In genomic region chr5:28013619-28014273, GRCm38 (mm10) we compare ENCODE assay signal across 18 mouse cellular contexts. TPM values are rescaled to one million over a fixed set of nuclear protein-coding genes. Genes with fewer than 3 reads are reported as not detected.
DNase-seq lines count a peak whose midpoint lies in the region; ATAC-seq and TF ChIP-seq lines count a peak whose summit lies in the region.
"Had no signal": no experiment of that assay in that cellular context is flagged by ENCODE, and none has a peak within 500 bp of the region (broad histone marks: within the 10 kb centered on the region; RNA-seq: fewer than 3 reads in every experiment).

No protein-coding gene starts in this region.

- no peak overlapping the region for H3K4me3 ChIP-seq in forebrain, embryonic 11.5 days (ENCODE audit: low read depth, low read length)
- H3K4me3 ChIP-seq in forebrain, embryonic 13.5 days: no peak overlapping the region
- H3K4me3 ChIP-seq in lung, postnatal 0 days (ENCODE audit: low read depth, low read length): no peak overlapping the region
- no peak overlapping the region for H3K4me3 ChIP-seq in midbrain, embryonic 14.5 days (replicated peaks; ENCODE audit: low read depth, low read length)
- H3K4me3 ChIP-seq: heart, embryonic 12.5 days; hindbrain, embryonic 15.5 days; midbrain, embryonic 15.5 days had no signal

- no peak overlapping the region for H3K9ac ChIP-seq in forebrain, embryonic 11.5 days (ENCODE audit: low read length)
- H3K9ac ChIP-seq in forebrain, embryonic 13.5 days: no peak overlapping the region
- H3K9ac ChIP-seq in lung, postnatal 0 days (replicated peaks; ENCODE audit: low read depth): no peak overlapping the region
- H3K9ac ChIP-seq in midbrain, embryonic 14.5 days (replicated peaks; ENCODE audit: low read length): no peak overlapping the region
- H3K9ac ChIP-seq: heart, embryonic 12.5 days; hindbrain, embryonic 15.5 days; liver, embryonic 14.5 days; midbrain, embryonic 15.5 days had no signal

- no peak overlapping the region for H3K27ac ChIP-seq in forebrain, embryonic 11.5 days (ENCODE audit: low read depth, low read length)
- H3K27ac ChIP-seq in forebrain, embryonic 13.5 days: no peak overlapping the region
- H3K27ac ChIP-seq in lung, postnatal 0 days (ENCODE audit: low read length): no peak overlapping the region
- no peak overlapping the region for H3K27ac ChIP-seq in midbrain, embryonic 14.5 days (replicated peaks; ENCODE audit: low read depth, low read length)
- H3K27ac ChIP-seq: hindbrain, embryonic 15.5 days; kidney, postnatal 0 days; liver, embryonic 14.5 days; macrophage; midbrain, embryonic 15.5 days had no signal

- no peaks in the 10 kb centered on the region for H3K9me3 ChIP-seq in forebrain, embryonic 11.5 days (ENCODE audit: control insufficient read depth, low read length)
- no peaks in the 10 kb centered on the region for H3K9me3 ChIP-seq in forebrain, embryonic 13.5 days (replicated peaks)
- no peaks in the 10 kb centered on the region for H3K9me3 ChIP-seq in lung, postnatal 0 days (ENCODE audit: low read length)
- no peaks in the 10 kb centered on the region for H3K9me3 ChIP-seq in midbrain, embryonic 14.5 days (ENCODE audit: control insufficient read depth, low read length)
- H3K9me3 ChIP-seq: heart, embryonic 12.5 days; hindbrain, embryonic 15.5 days; midbrain, embryonic 15.5 days had no signal

- TF ChIP-seq CTCF in lung, postnatal 0 days (IDR thresholded peaks at IDR 0.05): no peak

- H3K4me1 ChIP-seq in forebrain, embryonic 11.5 days (replicated peaks; ENCODE audit: control insufficient read depth, insufficient read depth, low read length): no peaks in the 10 kb centered on the region
- H3K4me1 ChIP-seq in forebrain, embryonic 13.5 days: no peaks in the 10 kb centered on the region
- no peaks in the 10 kb centered on the region for H3K4me1 ChIP-seq in lung, postnatal 0 days (ENCODE audit: insufficient read depth, low read depth, low read length)
- H3K4me1 ChIP-seq in midbrain, embryonic 14.5 days (ENCODE audit: control insufficient read depth, insufficient read depth, low read length): no peaks in the 10 kb centered on the region
- H3K4me1 ChIP-seq: heart, embryonic 12.5 days; hindbrain, embryonic 15.5 days; midbrain, embryonic 15.5 days had no signal

- no peaks in the 10 kb centered on the region for H3K36me3 ChIP-seq in forebrain, embryonic 11.5 days (ENCODE audit: control insufficient read depth, insufficient read depth, low read length)
- no peaks in the 10 kb centered on the region for H3K36me3 ChIP-seq in forebrain, embryonic 13.5 days (ENCODE audit: poor library complexity, severe bottlenecking)
- no peaks in the 10 kb centered on the region for H3K36me3 ChIP-seq in lung, postnatal 0 days (ENCODE audit: insufficient read depth, low read length)
- no peaks in the 10 kb centered on the region for H3K36me3 ChIP-seq in midbrain, embryonic 14.5 days (ENCODE audit: control insufficient read depth, insufficient read depth, low read length)
- H3K36me3 ChIP-seq: heart, embryonic 12.5 days; hindbrain, embryonic 15.5 days; midbrain, embryonic 15.5 days had no signal

- DNase-seq in forebrain, embryonic 11.5 days (ENCODE audit: low spot score): peak; percentile 30
- peak; percentile 48 for DNase-seq in lung, postnatal 0 days (ENCODE audit: low spot score)
- DNase-seq in lung, postnatal 10 days: no peak
- no peak for DNase-seq in midbrain, embryonic 14.5 days
- DNase-seq: cerebellum, adult 2 months; kidney, adult 18-20 months; right cerebral cortex, postnatal 25 days had no signal

- WGBS in forebrain, embryonic 11.5 days: 75% methylated on average over 6 of the region's 6 CpGs
- 77% methylated on average over 6 of the region's 6 CpGs for WGBS in forebrain, embryonic 13.5 days
- 33% methylated on average over 6 of the region's 6 CpGs for WGBS in lung, postnatal 0 days
- WGBS in midbrain, embryonic 14.5 days: 68% methylated on average over 6 of the region's 6 CpGs

- H3K27me3 ChIP-seq in forebrain, embryonic 11.5 days (ENCODE audit: control insufficient read depth, insufficient read depth, low read length): no peaks in the 10 kb centered on the region
- H3K27me3 ChIP-seq in forebrain, embryonic 13.5 days: no peaks in the 10 kb centered on the region
- no peaks in the 10 kb centered on the region for H3K27me3 ChIP-seq in lung, postnatal 0 days (replicated peaks; ENCODE audit: insufficient read depth, low read length)
- no peaks in the 10 kb centered on the region for H3K27me3 ChIP-seq in midbrain, embryonic 14.5 days (ENCODE audit: control insufficient read depth, insufficient read depth, low read length)
- H3K27me3 ChIP-seq: heart, embryonic 12.5 days; hindbrain, embryonic 15.5 days; midbrain, embryonic 15.5 days had no signal

- no peak for TF ChIP-seq EP300 in lung, postnatal 0 days (IDR thresholded peaks at IDR 0.05)

- no peak for ATAC-seq in forebrain, embryonic 11.5 days (replicated peaks; ENCODE audit: low FRiP score)
- ATAC-seq in forebrain, embryonic 13.5 days: no peak
- ATAC-seq in lung, postnatal 0 days: peak; percentile 44; the same call in 1 of the 2 replicates
- ATAC-seq in common myeloid progenitor, adult 5-6 weeks (replicated peaks; ENCODE audit: low read depth, poor library complexity, severe bottlenecking): peak; percentile 91
- peak; percentile 88 for ATAC-seq in megakaryocyte-erythroid progenitor cell, adult 5-6 weeks (replicated peaks; ENCODE audit: low FRiP score, low TSS enrichment, poor library complexity, severe bottlenecking)
- ATAC-seq in midbrain, embryonic 14.5 days (ENCODE audit: low FRiP score, low TSS enrichment): no peak
- no peak for ATAC-seq in inflammation-experienced regulatory T-cells, adult 6 months
- ATAC-seq: forebrain, embryonic 14.5 days; midbrain, embryonic 15.5 days had no signal

- H3K4me2 ChIP-seq in forebrain, embryonic 11.5 days (ENCODE audit: low read depth, low read length, severe bottlenecking): no peak overlapping the region
- no peak overlapping the region for H3K4me2 ChIP-seq in forebrain, embryonic 13.5 days
- no peak overlapping the region for H3K4me2 ChIP-seq in lung, postnatal 0 days (replicated peaks; ENCODE audit: low read depth, low read length)
- no peak overlapping the region for H3K4me2 ChIP-seq in midbrain, embryonic 14.5 days (ENCODE audit: low read length)
- H3K4me2 ChIP-seq: heart, embryonic 12.5 days; hindbrain, embryonic 15.5 days; midbrain, embryonic 15.5 days had no signal

RNA-seq across cellular contexts. Expression of gene Insig1, which starts 57.4 kb away (rescaled TPM):
- 102 and 103 TPM in 2 replicates for polyA plus RNA-seq in forebrain, embryonic 11.5 days (2014; fragmentation: Nextera tagmentation; extraction: Ambion mirVana)
- polyA plus RNA-seq in forebrain, embryonic 13.5 days (2015; fragmentation: Nextera tagmentation; extraction: Ambion mirVana): 83.6 and 84.4 TPM in 2 replicates
- 109 and 122 TPM in 2 replicates for polyA plus RNA-seq in lung, postnatal 0 days (2015; fragmentation: Nextera tagmentation; extraction: Ambion mirVana)
- 37.7 and 38.2 TPM in 2 replicates for total RNA-seq in common myeloid progenitor, adult 5-6 weeks (2017)
- total RNA-seq in megakaryocyte-erythroid progenitor cell, adult 5-6 weeks (2014; fragmentation: Nextera tagmentation): 11.1 and 17.1 TPM in 2 replicates
- total RNA-seq in megakaryocyte-erythroid progenitor cell, adult 5-6 weeks (2017): 24.4 and 38.2 TPM in 2 replicates
- polyA plus RNA-seq in midbrain, embryonic 14.5 days (2014; fragmentation: Nextera tagmentation; extraction: Ambion mirVana): 80.1 and 94.3 TPM in 2 replicates
- polyA plus RNA-seq in inflammation-experienced regulatory T-cells, adult 6 months (2017; shearing (Covaris generic)): 10 to 100 TPM; 22.3 to 43.4 (median 26.7) TPM

Comparison
In these comparisons a context has a peak if more than half of its experiments do, and no peak if none do; other contexts are left out.
1. DNase-seq: peak in forebrain, embryonic 11.5 days (single experiment) and lung, postnatal 0 days (single experiment); none in lung, postnatal 10 days (single experiment) and midbrain, embryonic 14.5 days (single experiment).
2. ATAC-seq: peak in lung, postnatal 0 days (single experiment), common myeloid progenitor, adult 5-6 weeks (single experiment) and megakaryocyte-erythroid progenitor cell, adult 5-6 weeks (single experiment); none in forebrain, embryonic 11.5 days (single experiment), forebrain, embryonic 13.5 days (single experiment), midbrain, embryonic 14.5 days (single experiment) and inflammation-experienced regulatory T-cells, adult 6 months (single experiment).